Mouse (Mus musculus) granulocyte monocyte progenitor cell, adult 5-6 weeks (primary cell): ENCODE data around the gene Btbd1. TPM values are rescaled to one million over a fixed set of nuclear protein-coding genes. Genes with fewer than 3 reads are reported as not detected.

ENCODE experiments used
- ATAC-seq: replicated peaks from 2 replicates; pipeline ENCODE4 v1.8.0; 2016; ENCODE audit warnings: mild to moderate bottlenecking, moderate TSS enrichment, inconsistent platforms; ENCODE audit not compliant: poor library complexity, severe bottlenecking
- total RNA-seq, 2 experiments: library from RNA; stranded (forward) in 1 of 2; stranded (reverse) in 1 of 2; fragments of 200-712, 200-1000 nt in 1 of 2; fragments of >200 nt in 1 of 2; fragmentation: Nextera tagmentation in 1 of 2; gene quantifications; 2 replicates each; pipeline ENCODE4 v1.2.3; 2014 to 2017

Btbd1 gene
- total RNA-seq, 2 experiments from 2014 or later, result 79.2 to 87.9 TPM

DNA sequence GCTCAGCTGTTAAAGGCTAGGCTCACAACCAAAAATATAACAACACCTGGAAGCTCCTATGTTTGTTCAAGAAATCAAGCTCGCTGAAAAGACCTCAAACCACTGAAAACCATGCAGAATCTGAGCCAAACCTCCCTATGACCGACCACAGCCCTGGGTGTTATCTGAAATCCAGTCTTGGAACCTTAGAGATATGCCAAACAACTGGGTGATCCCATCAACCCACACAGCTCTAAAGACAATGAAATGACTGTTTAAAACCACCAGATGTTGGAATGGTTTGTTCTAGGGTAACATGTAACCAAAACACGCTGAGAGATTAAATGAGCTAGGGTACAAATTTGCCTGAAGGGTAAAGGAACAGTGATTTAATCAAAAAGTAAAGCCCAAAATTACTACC lies 4.3 kb downstream of the Btbd1 start:
- ATAC-seq, result no peak

- no peak for ATAC-seq
These were observed 23.2 kb downstream of the Btbd1 start for GRCm38 (mm10) chr7:81806067-81806466.

DNA sequence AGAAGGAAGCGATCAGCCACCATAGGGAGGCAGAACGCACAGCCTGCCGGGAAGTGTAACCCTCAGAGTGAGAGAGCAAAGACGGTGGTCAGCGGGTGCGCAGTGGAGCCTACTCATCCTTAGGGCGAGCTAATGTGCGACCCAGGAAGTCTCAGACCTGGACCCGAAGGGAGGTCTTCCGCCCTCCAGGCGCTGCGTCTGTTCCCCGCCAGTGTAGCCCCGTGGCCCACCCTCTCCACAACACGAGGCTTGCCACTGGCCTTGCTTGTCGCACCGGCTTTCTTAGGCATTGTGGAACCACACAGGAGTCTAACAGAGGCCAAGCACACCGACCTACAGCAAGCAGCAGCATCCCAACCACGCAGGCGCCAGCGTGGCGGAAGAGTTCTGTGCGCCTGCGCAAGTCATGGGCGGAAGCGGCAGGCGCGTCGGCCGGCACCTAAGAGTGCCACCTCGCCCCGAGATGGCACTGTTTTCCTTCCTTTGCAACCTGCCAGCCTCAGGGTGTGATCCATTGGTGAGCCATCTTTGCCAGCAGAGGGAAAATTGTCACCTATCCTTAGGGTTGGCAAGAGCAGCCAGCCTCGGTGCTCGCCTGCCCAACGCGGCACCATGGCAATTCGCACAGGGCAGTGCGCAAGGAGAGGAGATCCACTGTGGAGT lies 40.0 kb downstream of the Btbd1 start, which contains the start of gene 3110040N11Rik:
Gene 3110040N11Rik (minus strand): TSS at position 384 of the 663 bp plus-strand sequence.
- peak; percentile 94 for ATAC-seq

DNA sequence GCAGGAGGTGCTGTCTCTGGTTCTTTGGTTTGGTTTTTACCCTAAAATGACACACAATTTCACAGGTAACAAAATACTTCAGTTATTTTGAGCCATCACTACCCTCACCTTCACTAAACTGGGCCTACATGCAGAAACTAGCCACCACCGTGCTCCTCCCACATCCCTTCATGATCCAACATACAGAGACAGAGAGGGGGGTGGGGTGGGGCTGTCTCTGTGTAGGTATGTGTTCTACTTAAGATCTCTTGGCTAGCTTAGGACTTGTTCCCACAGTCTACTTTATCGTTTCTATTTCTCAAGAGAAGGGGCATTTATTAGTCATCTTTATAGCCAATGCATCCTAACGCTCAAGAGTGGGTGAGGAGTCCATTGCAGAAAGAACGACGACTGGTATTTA lies 40.7 kb downstream of the Btbd1 start:
- ATAC-seq, result no peak

GRCm38 (mm10) chr7:81777667-81778218 lies 51.5 kb downstream of the Btbd1 start:
- ATAC-seq, result no peak

DNA sequence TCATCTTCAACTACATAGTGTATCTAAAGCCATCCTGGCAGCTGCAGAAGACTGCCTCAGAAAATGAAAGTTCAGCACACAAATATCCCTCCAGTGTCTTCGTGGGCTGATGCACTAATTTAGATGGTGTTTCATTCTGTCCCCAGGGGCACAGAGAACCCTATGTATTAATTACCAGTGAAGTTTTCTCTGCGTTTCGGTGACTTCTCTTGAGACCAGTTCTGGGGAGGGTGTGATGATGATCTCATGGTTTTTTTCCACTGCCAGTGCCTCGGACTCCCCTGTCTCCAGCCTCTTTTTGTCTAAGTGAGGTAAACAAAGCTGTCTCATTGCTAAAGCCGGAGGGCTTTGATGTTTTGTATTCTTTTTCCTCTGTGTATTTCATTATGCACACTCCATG lies 53.9 kb downstream of the Btbd1 start:
- ATAC-seq, result no peak

- peak; percentile 35 for ATAC-seq
These were observed 56.3 kb downstream of the Btbd1 start for GRCm38 (mm10) chr7:81772786-81773539.

- peak; percentile 71 for ATAC-seq
These were observed 66.0 kb downstream of the Btbd1 start for GRCm38 (mm10) chr7:81763110-81763845.

- ATAC-seq, result peak; percentile 89
These were observed 66.8 kb downstream of the Btbd1 start, which contains the start of gene Ramac for GRCm38 (mm10) chr7:81762180-81763109. Ramac (plus strand) TSS chr7:81762925.

DNA sequence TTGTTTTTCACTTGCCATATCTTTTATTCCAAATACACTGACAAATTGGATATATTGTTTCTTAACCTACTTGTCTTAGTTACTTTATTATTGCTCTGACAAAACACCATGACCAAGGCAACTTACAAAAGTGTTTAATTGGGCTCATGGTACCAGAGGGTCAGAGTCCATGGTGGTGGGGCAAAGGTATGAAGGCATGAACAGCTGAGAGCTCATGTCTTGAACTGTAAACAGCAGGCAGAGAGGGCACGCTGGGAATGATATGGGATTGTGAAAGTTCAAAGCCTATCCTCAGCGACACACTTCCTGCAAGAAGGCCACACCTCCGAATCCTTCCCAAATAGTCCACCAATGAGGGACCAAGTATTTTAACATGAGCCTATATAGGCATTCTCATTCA lies 81.3 kb downstream of the Btbd1 start:
- no peak for ATAC-seq

DNA sequence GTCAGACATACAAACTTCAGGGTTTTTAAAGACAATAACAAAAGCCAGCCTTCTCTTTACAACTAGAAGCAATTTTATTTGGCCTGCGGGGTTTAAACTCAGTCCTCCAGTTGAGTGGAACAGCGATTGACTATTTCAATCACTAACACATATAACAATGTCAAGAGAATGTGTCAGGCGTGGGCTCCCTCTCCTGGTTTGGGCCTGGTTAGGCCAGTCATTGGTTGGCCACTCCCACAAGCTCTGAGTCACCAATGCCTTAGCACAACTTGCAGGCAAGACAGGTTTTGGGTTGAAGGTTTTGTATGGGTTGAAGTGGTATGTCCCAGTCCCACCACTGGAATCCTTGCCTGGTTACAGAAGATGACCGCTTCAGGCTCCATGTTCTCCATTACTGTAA lies 85.1 kb downstream of the Btbd1 start:
- peak; percentile 50; the same call in 1 of the 2 replicates for ATAC-seq

Other genes starting within 250 kb of the Btbd1 start
- 0.11 and 0.39 TPM in 2 replicates for gene Homer2, start 121.9 kb downstream of the Btbd1 start, total RNA-seq (2014; fragmentation: Nextera tagmentation)
- 1.5 and 5.2 TPM in 2 replicates for gene Homer2, start 121.9 kb downstream of the Btbd1 start, total RNA-seq (2017)
- gene Ramac, start 66.5 kb downstream of the Btbd1 start, total RNA-seq (2014; fragmentation: Nextera tagmentation), result 63.3 and 65.3 TPM in 2 replicates
- gene Ramac, start 66.5 kb downstream of the Btbd1 start, total RNA-seq (2017), result 88.6 and 89.8 TPM in 2 replicates
- gene 3110040N11Rik, start 40.0 kb downstream of the Btbd1 start, total RNA-seq (2014; fragmentation: Nextera tagmentation), result 20.0 and 28.1 TPM in 2 replicates
- gene 3110040N11Rik, start 40.0 kb downstream of the Btbd1 start, total RNA-seq (2017), result 69.5 and 80.4 TPM in 2 replicates
- not detected in 2 replicates for gene Gm10160, start 26.4 kb upstream of the Btbd1 start, total RNA-seq (2014; fragmentation: Nextera tagmentation)
- not detected in 2 replicates for gene Gm10160, start 26.4 kb upstream of the Btbd1 start, total RNA-seq (2017)
- 177 and 196 TPM in 2 replicates for gene Tm6sf1, start 29.6 kb upstream of the Btbd1 start, total RNA-seq (2014; fragmentation: Nextera tagmentation)
- 132 and 194 TPM in 2 replicates for gene Tm6sf1, start 29.6 kb upstream of the Btbd1 start, total RNA-seq (2017)
- gene Hdgfl3, start 105.0 kb upstream of the Btbd1 start, total RNA-seq (2014; fragmentation: Nextera tagmentation), result not detected in 2 replicates
- gene Hdgfl3, start 105.0 kb upstream of the Btbd1 start, total RNA-seq (2017), result 0.67 and 0.99 TPM in 2 replicates
- not detected in 2 replicates for gene Bnc1, start 162.9 kb upstream of the Btbd1 start, total RNA-seq (2014; fragmentation: Nextera tagmentation)
- gene Bnc1, start 162.9 kb upstream of the Btbd1 start, total RNA-seq (2017), result not detected in 2 replicates